Mouse (Mus musculus): ENCODE measurements around the gene Ttc17. TPM values are rescaled to one million over a fixed set of nuclear protein-coding genes. Genes with fewer than 3 reads are reported as not detected.

The Ttc17 gene
- polyA plus RNA-seq, 1 experiment, result 18.6 TPM

DNA sequence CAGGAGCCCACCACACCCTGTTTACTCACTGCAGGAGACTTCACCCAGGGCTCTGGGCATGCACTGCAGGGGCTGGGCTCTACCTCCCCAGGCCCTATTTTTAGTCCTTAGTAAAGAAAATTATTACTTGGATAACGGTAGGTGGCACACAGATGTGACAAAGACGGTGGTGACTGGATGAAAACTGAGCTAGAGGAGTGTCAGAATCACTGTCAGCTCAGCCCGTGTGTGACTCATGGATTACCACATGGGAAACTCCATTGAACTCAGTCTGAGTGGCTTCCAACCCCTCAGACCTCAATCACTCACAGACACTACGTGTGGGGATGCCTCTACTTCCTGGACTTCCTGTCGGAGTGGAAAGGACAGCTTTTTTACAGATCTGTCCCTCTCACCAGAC, 118.4 kb downstream of the Ttc17 start:
- no peak for TF ChIP-seq POLR2A (IDR thresholded peaks at IDR 0.05; ENCODE audit: borderline replicate concordance, extremely low read depth, low read depth, low read length)
- TF ChIP-seq CTCF (IDR thresholded peaks at IDR 0.05; ENCODE audit: insufficient read depth, low read length), result no peak
- Histone ChIP-seq H3K4me1 (ENCODE audit: control insufficient read depth, insufficient read depth, low read length) (no peaks in the 10 kb centered on the region), H3K4me3 (replicated peaks; ENCODE audit: extremely low read depth, low read depth, low read length) (no peak overlapping the region)
- DNase-seq, result no peak
- WGBS, result 19% methylated on average over 5 of the region's 5 CpGs

DNA sequence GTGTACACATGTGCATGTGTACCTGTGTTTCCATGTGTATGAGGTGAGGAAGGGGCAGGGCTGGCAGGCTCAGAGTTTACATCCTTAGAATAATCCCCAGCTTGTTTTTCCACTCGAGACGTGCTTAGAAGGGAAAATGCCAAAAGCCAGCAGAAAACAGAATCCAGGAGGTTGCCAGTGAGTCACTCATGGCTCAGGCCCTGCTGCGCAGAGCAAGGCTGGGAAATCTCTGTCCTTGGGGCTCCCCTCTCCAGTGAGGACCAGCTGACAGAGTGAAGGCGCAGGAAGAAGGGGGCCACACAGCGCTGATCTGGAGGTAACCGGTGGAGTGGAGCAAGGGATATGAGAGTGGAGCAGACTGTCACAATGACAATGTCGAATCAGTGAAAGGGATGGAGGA, 119.1 kb downstream of the Ttc17 start:
- TF ChIP-seq CTCF (IDR thresholded peaks at IDR 0.05; ENCODE audit: insufficient read depth, low read length) (no peak), POLR2A (IDR thresholded peaks at IDR 0.05; ENCODE audit: borderline replicate concordance, extremely low read depth, low read depth, low read length) (no peak)
- 75% methylated on average over 7 of the region's 7 CpGs for WGBS

DNA sequence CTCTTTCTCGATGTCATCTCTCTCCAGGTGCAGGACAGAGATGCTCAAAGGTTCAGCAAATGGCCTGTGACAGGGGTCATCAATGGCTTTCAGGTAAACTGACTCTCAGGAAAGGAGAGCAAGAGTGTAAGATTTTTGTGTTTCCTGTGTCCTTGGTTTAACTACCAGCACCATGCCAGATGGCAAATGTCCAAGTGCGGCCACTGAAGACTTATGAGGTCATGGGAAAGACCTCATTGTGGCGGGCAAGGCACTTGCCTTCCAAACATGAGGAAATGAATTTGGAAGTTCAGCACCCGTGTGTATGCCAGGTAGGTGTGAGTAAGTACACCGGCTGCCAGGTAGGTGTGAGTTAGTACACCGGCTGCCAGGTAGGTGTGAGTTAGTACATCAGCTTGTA, 123.0 kb downstream of the Ttc17 start:
- no peak for TF ChIP-seq POLR2A (IDR thresholded peaks at IDR 0.05; ENCODE audit: borderline replicate concordance, extremely low read depth, low read depth, low read length)
- DNase-seq, result no peak
- Histone ChIP-seq H3K4me1 (ENCODE audit: control insufficient read depth, insufficient read depth, low read length) (no peaks in the 10 kb centered on the region), H3K4me3 (replicated peaks; ENCODE audit: extremely low read depth, low read depth, low read length) (no peak overlapping the region)
- WGBS, result 52% methylated on average over 6 of the region's 6 CpGs

More for the DNA sequence above, 119.1 kb downstream of the Ttc17 start:
- no peak for DNase-seq
- Histone ChIP-seq H3K4me3 (replicated peaks; ENCODE audit: extremely low read depth, low read depth, low read length) (no peak overlapping the region), H3K4me1 (ENCODE audit: control insufficient read depth, insufficient read depth, low read length) (no peaks in the 10 kb centered on the region)

DNA sequence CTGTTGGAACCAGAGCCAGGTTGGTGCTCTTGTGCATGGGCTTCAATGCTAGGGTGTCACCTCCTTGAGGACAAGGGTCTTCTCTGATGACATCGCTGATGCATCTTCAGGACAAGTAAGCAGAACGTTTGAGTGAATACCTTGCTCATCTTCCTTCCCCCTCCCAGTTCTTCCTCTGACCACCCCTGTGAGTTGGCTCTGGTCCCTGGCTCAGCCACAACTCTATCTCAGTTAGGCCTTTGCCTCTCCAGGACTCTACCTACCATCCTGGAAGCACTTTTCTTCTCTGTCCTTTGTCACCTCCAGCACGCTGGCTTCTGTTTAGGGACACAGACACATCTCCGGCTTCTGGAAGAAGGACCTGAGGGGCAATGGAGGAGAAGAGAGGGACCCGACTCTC, 126.9 kb downstream of the Ttc17 start:
- 75% methylated on average over 5 of the region's 5 CpGs for WGBS
- H3K4me1 ChIP-seq (ENCODE audit: control insufficient read depth, insufficient read depth, low read length), result no peaks in the 10 kb centered on the region
- TF ChIP-seq POLR2A (IDR thresholded peaks at IDR 0.05; ENCODE audit: borderline replicate concordance, extremely low read depth, low read depth, low read length) (no peak), CTCF (IDR thresholded peaks at IDR 0.05; ENCODE audit: insufficient read depth, low read length) (no peak)
- no peak overlapping the region for H3K4me3 ChIP-seq (replicated peaks; ENCODE audit: extremely low read depth, low read depth, low read length)
- DNase-seq, result no peak

GRCm38 (mm10) chr2:94276103-94276502, 130.4 kb downstream of the Ttc17 start:
- WGBS, result 64% methylated on average over 4 of the region's 4 CpGs
- no peak overlapping the region for H3K4me3 ChIP-seq (replicated peaks; ENCODE audit: extremely low read depth, low read depth, low read length)
- TF ChIP-seq POLR2A (IDR thresholded peaks at IDR 0.05; ENCODE audit: borderline replicate concordance, extremely low read depth, low read depth, low read length) (no peak), CTCF (IDR thresholded peaks at IDR 0.05; ENCODE audit: insufficient read depth, low read length) (no peak)
- no peak for DNase-seq
- H3K4me1 ChIP-seq (ENCODE audit: control insufficient read depth, insufficient read depth, low read length), result peaks cover 3% of the 10 kb centered on the region

GRCm38 (mm10) chr2:94275658-94276057, 130.8 kb downstream of the Ttc17 start:
- DNase-seq, result no peak

DNA sequence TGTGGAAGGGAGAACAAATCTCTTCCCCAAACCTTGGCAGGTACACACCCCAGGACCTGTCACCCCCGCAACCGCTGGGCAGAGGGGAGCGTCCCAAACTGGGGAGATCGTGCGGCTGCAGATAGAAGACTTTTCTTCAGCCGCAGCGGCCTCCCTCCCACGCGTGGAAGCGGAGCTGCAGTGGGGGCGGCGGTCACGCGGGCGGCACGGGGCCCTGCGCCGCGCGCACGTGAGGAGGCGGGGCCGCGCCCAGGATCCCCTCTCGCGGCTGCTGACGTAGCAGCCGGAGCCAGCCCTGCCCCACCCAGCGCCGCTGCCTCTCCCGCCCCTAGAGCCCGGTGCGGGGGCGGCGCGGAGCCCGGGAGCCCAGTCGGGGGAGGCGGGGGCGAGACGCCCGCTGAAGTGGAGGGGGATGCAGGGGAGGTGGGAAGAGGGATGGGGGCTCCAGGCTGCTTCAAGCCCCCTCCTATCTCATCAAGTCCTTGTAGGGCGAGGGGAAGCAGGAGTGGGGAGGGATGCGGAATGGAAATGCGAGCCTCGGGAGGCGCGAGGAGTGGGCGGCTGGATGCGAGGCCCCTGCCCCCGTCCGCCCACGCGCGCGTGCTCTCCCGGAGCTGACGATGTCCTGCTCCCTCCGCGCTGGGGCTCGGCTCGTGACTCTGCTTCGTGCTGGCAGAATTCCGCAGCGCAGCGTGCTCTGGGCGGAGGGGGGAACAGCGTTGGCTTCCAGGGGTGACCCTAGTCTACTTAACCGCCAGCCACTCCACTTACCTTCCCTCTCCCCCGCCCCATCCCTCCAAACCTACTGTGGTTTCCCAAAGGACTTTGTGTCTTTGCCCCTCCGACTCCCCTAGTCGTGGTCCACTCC, 133.1 kb downstream of the Ttc17 start:
- Histone ChIP-seq H3K4me3 (replicated peaks; ENCODE audit: extremely low read depth, low read depth, low read length) (peak overlapping the region; percentile 73), H3K4me1 (ENCODE audit: control insufficient read depth, insufficient read depth, low read length) (peaks cover 3% of the 10 kb centered on the region)
- WGBS, result 1% methylated on average over 69 of the region's 72 CpGs
- peak; percentile 60 for DNase-seq
- TF ChIP-seq CTCF (IDR thresholded peaks at IDR 0.05; ENCODE audit: insufficient read depth, low read length) (no peak), POLR2A (IDR thresholded peaks at IDR 0.05; ENCODE audit: borderline replicate concordance, extremely low read depth, low read depth, low read length) (0 out of 2 replicates have a peak, but pooled peaks have one; percentile 3)

More at GRCm38 (mm10) chr2:94275658-94276057, 130.8 kb downstream of the Ttc17 start:
- WGBS, result 68% methylated on average over 3 of the region's 3 CpGs
- TF ChIP-seq CTCF (IDR thresholded peaks at IDR 0.05; ENCODE audit: insufficient read depth, low read length) (no peak), POLR2A (IDR thresholded peaks at IDR 0.05; ENCODE audit: borderline replicate concordance, extremely low read depth, low read depth, low read length) (no peak)
- Histone ChIP-seq H3K4me3 (replicated peaks; ENCODE audit: extremely low read depth, low read depth, low read length) (no peak overlapping the region), H3K4me1 (ENCODE audit: control insufficient read depth, insufficient read depth, low read length) (peaks cover 3% of the 10 kb centered on the region)

DNA sequence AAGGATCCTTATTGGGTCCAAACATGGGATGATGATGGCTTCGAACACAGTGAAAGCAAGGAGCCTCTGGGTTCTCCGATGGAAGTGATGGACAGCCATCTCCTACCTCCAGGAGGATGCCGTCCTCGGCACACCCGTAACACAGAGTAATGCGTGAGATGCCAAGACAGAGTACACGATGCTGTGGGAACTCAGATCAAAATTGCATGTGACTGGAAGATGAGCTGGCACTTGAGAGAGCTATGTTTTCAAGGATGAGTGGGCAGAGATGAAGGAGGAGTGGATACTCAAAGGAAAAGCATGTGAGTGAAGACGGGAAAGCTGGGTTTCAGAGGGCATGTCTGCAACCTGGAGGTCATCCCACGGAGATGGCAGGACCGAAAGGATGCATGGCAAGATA, 135.3 kb downstream of the Ttc17 start:
- no peak for TF ChIP-seq CTCF (IDR thresholded peaks at IDR 0.05; ENCODE audit: insufficient read depth, low read length)
- TF ChIP-seq POLR2A (IDR thresholded peaks at IDR 0.05; ENCODE audit: borderline replicate concordance, extremely low read depth, low read depth, low read length), result no peak
- H3K4me3 ChIP-seq (replicated peaks; ENCODE audit: extremely low read depth, low read depth, low read length), result no peak overlapping the region
- DNase-seq, result no peak
- 88% methylated on average over 10 of the region's 10 CpGs for WGBS
- peaks cover 3% of the 10 kb centered on the region for H3K4me1 ChIP-seq (ENCODE audit: control insufficient read depth, insufficient read depth, low read length)

DNA sequence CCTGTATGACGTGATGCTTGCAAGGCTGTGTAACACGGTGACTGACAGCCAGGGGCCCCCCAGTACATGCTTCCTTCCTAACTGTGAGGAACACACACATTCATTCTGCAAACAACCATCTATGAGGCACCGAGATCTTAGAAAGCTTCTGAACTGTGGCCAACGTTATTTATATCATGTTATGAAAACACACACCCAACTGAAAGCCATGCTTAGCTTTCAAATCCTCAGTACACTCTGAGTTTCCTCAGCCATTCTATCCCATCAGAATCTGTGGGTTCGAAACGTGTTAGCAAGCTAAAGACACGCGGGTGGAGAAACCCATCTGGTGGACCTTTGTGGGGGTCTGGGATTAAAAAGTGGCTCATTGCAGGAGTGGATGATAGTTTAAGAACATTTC, 137.7 kb downstream of the Ttc17 start:
- WGBS, result 63% methylated on average over 8 of the region's 8 CpGs
- H3K4me3 ChIP-seq (replicated peaks; ENCODE audit: extremely low read depth, low read depth, low read length), result no peak overlapping the region
- peaks cover 3% of the 10 kb centered on the region for H3K4me1 ChIP-seq (ENCODE audit: control insufficient read depth, insufficient read depth, low read length)
- TF ChIP-seq CTCF (IDR thresholded peaks at IDR 0.05; ENCODE audit: insufficient read depth, low read length) (no peak), POLR2A (IDR thresholded peaks at IDR 0.05; ENCODE audit: borderline replicate concordance, extremely low read depth, low read depth, low read length) (no peak)
- DNase-seq, result no peak

Measured in lung, adult 2 months (tissue).